Mouse (Mus musculus): ENCODE results near the gene Atf6. TPM values are rescaled to one million over a fixed set of nuclear protein-coding genes. Genes with fewer than 3 reads are reported as not detected.
A peak's percentile ranks its signal among the peaks of the same experiment; 100 is the strongest.

The Atf6 gene
- total RNA-seq, 2 experiments from 2014 or later = 24.3 to 27.6 TPM

- ATAC-seq (replicated peaks; ENCODE audit: poor library complexity) = no peak
Measured at GRCm38 (mm10) chr1:170786570-170787341, 80.8 kb downstream of the Atf6 start.

- ATAC-seq (replicated peaks; ENCODE audit: poor library complexity) = no peak
Measured at GRCm38 (mm10) chr1:170777688-170778087, 89.9 kb downstream of the Atf6 start.

GRCm38 (mm10) chr1:170774431-170774830, 93.1 kb downstream of the Atf6 start:
- ATAC-seq (replicated peaks; ENCODE audit: poor library complexity) = no peak

- ATAC-seq (replicated peaks; ENCODE audit: poor library complexity) = no peak
Measured at GRCm38 (mm10) chr1:170773506-170773905, 94.1 kb downstream of the Atf6 start.

GRCm38 (mm10) chr1:170771437-170772003, 96.1 kb downstream of the Atf6 start:
- no peak for ATAC-seq (replicated peaks; ENCODE audit: poor library complexity)

GRCm38 (mm10) chr1:170770691-170771090, 96.9 kb downstream of the Atf6 start:
- no peak for ATAC-seq (replicated peaks; ENCODE audit: poor library complexity)

- no peak for ATAC-seq (replicated peaks; ENCODE audit: poor library complexity)
Measured at GRCm38 (mm10) chr1:170766997-170767396, 100.6 kb downstream of the Atf6 start.

- no peak for ATAC-seq (replicated peaks; ENCODE audit: poor library complexity)
Measured at GRCm38 (mm10) chr1:170764798-170765197, 102.8 kb downstream of the Atf6 start.

- no peak for ATAC-seq (replicated peaks; ENCODE audit: poor library complexity)
Measured at GRCm38 (mm10) chr1:170761634-170762033, 105.9 kb downstream of the Atf6 start.

- no peak for ATAC-seq (replicated peaks; ENCODE audit: poor library complexity)
Measured at GRCm38 (mm10) chr1:170753597-170753996, 114.0 kb downstream of the Atf6 start.

- no peak for ATAC-seq (replicated peaks; ENCODE audit: poor library complexity)
Measured at GRCm38 (mm10) chr1:170751797-170752196, 115.8 kb downstream of the Atf6 start.

- ATAC-seq (replicated peaks; ENCODE audit: poor library complexity) = peak; percentile 61
Measured at GRCm38 (mm10) chr1:170746523-170746922, 121.0 kb downstream of the Atf6 start.

- no peak for ATAC-seq (replicated peaks; ENCODE audit: poor library complexity)
Measured at GRCm38 (mm10) chr1:170741497-170742246, 125.9 kb downstream of the Atf6 start.

- ATAC-seq (replicated peaks; ENCODE audit: poor library complexity) = no peak
Measured at GRCm38 (mm10) chr1:170734866-170735265, 132.7 kb downstream of the Atf6 start.

- ATAC-seq (replicated peaks; ENCODE audit: poor library complexity) = no peak
Measured at GRCm38 (mm10) chr1:170732596-170732890, 135.0 kb downstream of the Atf6 start.

GRCm38 (mm10) chr1:170731865-170732595, 135.5 kb downstream of the Atf6 start:
- no peak for ATAC-seq (replicated peaks; ENCODE audit: poor library complexity)

GRCm38 (mm10) chr1:170729267-170729962, 138.2 kb downstream of the Atf6 start:
- ATAC-seq (replicated peaks; ENCODE audit: poor library complexity) = no peak

- ATAC-seq (replicated peaks; ENCODE audit: poor library complexity) = 0 out of 2 replicates have a peak, but pooled peaks have one; percentile 34
Measured at GRCm38 (mm10) chr1:170728524-170728923, 139.0 kb downstream of the Atf6 start.

GRCm38 (mm10) chr1:170721560-170721959, 146.0 kb downstream of the Atf6 start:
- ATAC-seq (replicated peaks; ENCODE audit: poor library complexity) = peak; percentile 57; the same call in 1 of the 2 replicates

- ATAC-seq (replicated peaks; ENCODE audit: poor library complexity) = peak; percentile 52; the same call in 1 of the 2 replicates
Measured at GRCm38 (mm10) chr1:170718133-170718810, 149.3 kb downstream of the Atf6 start.

Measured in megakaryocyte progenitor cell, adult 5-6 weeks (primary cell).